Mouse (Mus musculus) ES-Bruce4 (cell line): ENCODE results near the gene Zcchc14. TPM values are rescaled to one million over a fixed set of nuclear protein-coding genes. Genes with fewer than 3 reads are reported as not detected.
A peak's percentile ranks its signal among the peaks of the same experiment; 100 is the strongest.

ENCODE experiments used
- H3K27ac ChIP-seq: 2 replicates; pipeline ENCODE4 v1.5.1; 2012; ENCODE audit warnings: low read length, inconsistent platforms; ENCODE audit not compliant: insufficient read depth
- H3K27me3 ChIP-seq: 2 replicates; pipeline ENCODE4 v1.6.1; 2012; ENCODE audit warnings: mild to moderate bottlenecking, low read length, inconsistent platforms; ENCODE audit not compliant: control insufficient read depth, poor library complexity, insufficient read depth, severe bottlenecking
- H3K36me3 ChIP-seq: 2 replicates; pipeline ENCODE4 v1.6.1; 2012; ENCODE audit warnings: inconsistent platforms, mild to moderate bottlenecking, low read length, moderate library complexity; ENCODE audit not compliant: control insufficient read depth, poor library complexity, insufficient read depth, severe bottlenecking
- H3K4me1 ChIP-seq: one replicate; pipeline ENCODE4 v1.8.1; 2011; ENCODE audit warnings: low read length; ENCODE audit not compliant: control insufficient read depth, insufficient read depth
- H3K4me3 ChIP-seq: 2 replicates; pipeline ENCODE4 v1.5.1; 2011; ENCODE audit warnings: low read depth, mild to moderate bottlenecking, low read length
- H3K9ac ChIP-seq: 2 replicates; pipeline ENCODE4 v1.6.1; 2012; ENCODE audit warnings: low read depth, mild to moderate bottlenecking, inconsistent platforms; ENCODE audit not compliant: poor library complexity, severe bottlenecking
- H3K9me3 ChIP-seq: replicated peaks from 2 replicates; pipeline ENCODE4 v1.6.1; 2012; ENCODE audit warnings: mild to moderate bottlenecking, low read length, inconsistent platforms; ENCODE audit not compliant: control insufficient read depth, poor library complexity, insufficient read depth, severe bottlenecking
- CTCF ChIP-seq: IDR thresholded peaks from one replicate; pipeline ENCODE4 v1.8.1; 2011; ENCODE audit warnings: low read depth, low read length
- EP300 ChIP-seq: IDR thresholded peaks from 2 replicates; pipeline ENCODE4 v1.6.1; 2011; ENCODE audit warnings: low read depth, low read length; ENCODE audit not compliant: insufficient read depth
- POLR2A ChIP-seq: IDR thresholded peaks from one replicate; pipeline ENCODE4 v1.8.1; 2011; ENCODE audit warnings: low read length; ENCODE audit not compliant: insufficient read depth
- polyA plus RNA-seq: library from polyadenylated mRNA; stranded (reverse); fragments of >200 nt; gene quantifications from 2 replicates; pipeline ENCODE4 v1.2.4, GENCODE M21; 2011; ENCODE audit warnings: low read depth; ENCODE audit not compliant: missing spikeins, insufficient read depth, insufficient read length

Gene Zcchc14
- polyA plus RNA-seq, 1 experiment = 39.9 TPM

- Histone ChIP-seq H3K27me3 (no peaks in the 10 kb centered on the region), H3K4me1 (peaks cover 2% of the 10 kb centered on the region), H3K9ac (no peak overlapping the region), H3K27ac (no peak overlapping the region), H3K4me3 (no peak overlapping the region), H3K9me3 (no peaks in the 10 kb centered on the region), H3K36me3 (no peaks in the 10 kb centered on the region)
- TF ChIP-seq POLR2A (no peak), EP300 (no peak), CTCF (no peak)
Measured at GRCm38 (mm10) chr8:121572121-121572520, 80.6 kb downstream of the Zcchc14 start.

- Histone ChIP-seq H3K27ac (no peak overlapping the region), H3K4me3 (peak overlapping the region; percentile 46)
Measured at GRCm38 (mm10) chr8:121570801-121571200, 81.9 kb downstream of the Zcchc14 start.

GRCm38 (mm10) chr8:121570335-121570734 is 82.4 kb downstream of the Zcchc14 start:
- Histone ChIP-seq H3K4me1 (peaks cover 2% of the 10 kb centered on the region), H3K36me3 (no peaks in the 10 kb centered on the region), H3K27me3 (no peaks in the 10 kb centered on the region), H3K9ac (peak overlapping the region; percentile 49), H3K4me3 (peak overlapping the region; percentile 46), H3K27ac (no peak overlapping the region), H3K9me3 (no peaks in the 10 kb centered on the region)
- TF ChIP-seq POLR2A = no peak
- no peak for TF ChIP-seq CTCF
- TF ChIP-seq EP300 = no peak

More at GRCm38 (mm10) chr8:121570801-121571200, 81.9 kb downstream of the Zcchc14 start:
- no peak for TF ChIP-seq EP300
- no peak for TF ChIP-seq CTCF
- TF ChIP-seq POLR2A = no peak
- H3K9ac ChIP-seq = peak overlapping the region; percentile 49
- H3K36me3 ChIP-seq = no peaks in the 10 kb centered on the region
- peaks cover 2% of the 10 kb centered on the region for H3K4me1 ChIP-seq
- no peaks in the 10 kb centered on the region for H3K27me3 ChIP-seq
- H3K9me3 ChIP-seq = no peaks in the 10 kb centered on the region

GRCm38 (mm10) chr8:121568321-121568720 is 84.4 kb downstream of the Zcchc14 start:
- Histone ChIP-seq H3K36me3 (no peaks in the 10 kb centered on the region), H3K9me3 (no peaks in the 10 kb centered on the region), H3K4me1 (peaks cover under 1% of the 10 kb centered on the region), H3K4me3 (no peak overlapping the region), H3K27ac (no peak overlapping the region), H3K9ac (no peak overlapping the region), H3K27me3 (no peaks in the 10 kb centered on the region)
- TF ChIP-seq EP300 = no peak
- TF ChIP-seq CTCF = no peak
- TF ChIP-seq POLR2A = no peak

- Histone ChIP-seq H3K27ac (no peak overlapping the region), H3K9me3 (no peaks in the 10 kb centered on the region), H3K27me3 (no peaks in the 10 kb centered on the region), H3K4me3 (no peak overlapping the region), H3K9ac (no peak overlapping the region), H3K36me3 (no peaks in the 10 kb centered on the region), H3K4me1 (no peaks in the 10 kb centered on the region)
- TF ChIP-seq POLR2A (no peak), CTCF (no peak), EP300 (no peak)
Measured at GRCm38 (mm10) chr8:121563701-121564100, 89.0 kb downstream of the Zcchc14 start.

- Histone ChIP-seq H3K9ac (no peak overlapping the region), H3K27me3 (no peaks in the 10 kb centered on the region), H3K27ac (no peak overlapping the region), H3K36me3 (no peaks in the 10 kb centered on the region), H3K9me3 (no peaks in the 10 kb centered on the region), H3K4me1 (no peaks in the 10 kb centered on the region), H3K4me3 (no peak overlapping the region)
- TF ChIP-seq CTCF (no peak), EP300 (no peak), POLR2A (no peak)
Measured at GRCm38 (mm10) chr8:121562941-121563351, 89.8 kb downstream of the Zcchc14 start.
